Mouse (Mus musculus) retina, postnatal 1 day (tissue): ENCODE results near the gene Cdc42ep1.
"Not testable (repeated sequence)": the region's sequence is repeated elsewhere in the genome, so short reads cannot be mapped to it uniquely, and the experiment has no call there.

Experiments used
- DNase-seq: peaks from one replicate; pipeline ENCODE4 v3.0.0-alpha.2; 2012

Cdc42ep1 gene

DNA sequence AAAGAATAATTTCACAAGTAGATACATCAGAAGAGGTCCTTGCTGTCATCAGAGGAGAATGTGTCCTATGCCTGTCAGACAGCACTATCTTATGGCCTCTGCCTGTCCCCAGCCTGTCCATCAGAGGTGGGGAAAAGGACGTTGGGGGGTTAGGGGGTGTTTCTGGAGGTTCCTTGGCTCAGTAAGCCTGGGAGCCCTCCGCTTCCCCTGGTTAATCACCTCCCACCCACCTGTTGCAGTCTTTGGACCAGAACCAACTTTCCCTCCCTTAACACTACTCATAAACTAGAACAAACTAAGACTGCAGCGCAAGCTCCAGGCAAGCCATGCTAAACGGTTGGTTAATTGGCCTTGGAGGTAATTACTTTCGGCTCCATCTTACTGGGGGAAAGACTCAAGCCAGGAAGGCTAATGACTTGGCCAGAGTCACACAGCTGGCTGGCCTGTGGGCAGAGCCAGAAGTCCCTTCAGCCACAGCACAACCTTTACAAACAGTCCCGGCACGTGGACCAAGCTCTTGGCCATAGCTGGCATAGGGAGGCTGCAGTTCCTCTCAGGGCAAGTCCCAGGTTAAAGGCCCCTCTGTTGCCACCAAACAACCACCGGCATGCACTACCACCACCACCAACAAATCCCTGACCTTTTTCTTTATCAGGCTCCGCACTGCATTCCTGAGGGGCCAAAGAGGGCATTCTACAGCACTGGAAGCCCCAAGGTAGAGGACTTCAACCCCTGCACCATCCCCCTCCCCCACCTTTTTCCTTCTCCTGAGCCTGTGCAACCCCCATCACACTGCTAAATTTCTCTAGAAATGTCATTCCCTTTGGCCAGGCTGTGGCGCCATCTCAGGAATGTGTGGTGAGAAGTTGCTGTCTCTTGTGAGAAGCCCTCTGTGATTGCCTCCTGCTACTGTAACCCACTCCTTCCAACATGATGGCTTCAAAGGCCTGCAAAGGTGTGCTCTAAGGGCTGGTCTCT, 11.4 kb upstream of the Cdc42ep1 start:
- no peak for DNase-seq

DNA sequence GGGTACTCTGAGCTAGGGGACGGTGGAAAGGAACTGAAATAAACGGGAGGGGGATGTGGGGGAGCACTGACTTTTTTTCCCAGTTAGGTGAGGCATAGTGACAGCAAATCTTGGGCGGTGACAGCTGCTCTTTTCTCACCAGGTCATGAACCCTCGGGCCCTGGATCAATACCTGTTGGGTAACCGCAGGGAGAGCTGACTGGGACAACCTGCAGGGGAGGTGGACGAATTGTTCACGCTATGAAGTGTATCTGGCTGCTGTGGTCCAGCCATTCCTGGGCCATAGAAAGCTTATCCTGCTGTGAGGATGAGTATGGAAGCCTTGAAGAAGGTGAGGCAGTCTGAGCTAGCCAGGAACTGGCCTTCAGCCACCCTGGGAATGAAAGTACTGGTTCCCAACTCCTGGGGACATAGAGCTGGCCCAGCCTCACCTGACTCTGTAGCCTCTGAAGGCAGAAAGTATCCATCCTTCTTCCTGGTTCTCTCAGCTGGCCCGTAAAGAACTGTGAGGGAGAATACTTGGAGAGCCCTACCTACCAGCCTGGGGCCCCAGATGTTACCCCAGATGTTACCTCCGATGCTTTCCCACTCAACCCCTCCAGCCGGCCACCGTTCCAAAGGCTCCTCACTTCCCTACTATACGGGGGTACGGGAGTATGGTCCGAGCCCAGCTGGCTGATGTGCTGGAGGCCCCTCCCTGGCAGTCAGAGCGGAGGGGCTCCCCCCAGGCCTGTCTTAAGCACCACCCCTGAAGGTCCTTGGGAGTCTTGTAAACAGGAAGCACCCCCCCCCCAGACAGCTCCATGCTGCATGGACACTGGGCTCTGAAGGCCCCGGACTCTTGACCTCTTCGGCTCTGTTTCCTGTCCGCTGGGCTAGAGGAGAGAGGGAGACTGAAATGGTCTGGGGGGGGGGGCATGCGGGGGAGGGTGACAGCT, 10.4 kb upstream of the Cdc42ep1 start:
- no peak for DNase-seq

DNA sequence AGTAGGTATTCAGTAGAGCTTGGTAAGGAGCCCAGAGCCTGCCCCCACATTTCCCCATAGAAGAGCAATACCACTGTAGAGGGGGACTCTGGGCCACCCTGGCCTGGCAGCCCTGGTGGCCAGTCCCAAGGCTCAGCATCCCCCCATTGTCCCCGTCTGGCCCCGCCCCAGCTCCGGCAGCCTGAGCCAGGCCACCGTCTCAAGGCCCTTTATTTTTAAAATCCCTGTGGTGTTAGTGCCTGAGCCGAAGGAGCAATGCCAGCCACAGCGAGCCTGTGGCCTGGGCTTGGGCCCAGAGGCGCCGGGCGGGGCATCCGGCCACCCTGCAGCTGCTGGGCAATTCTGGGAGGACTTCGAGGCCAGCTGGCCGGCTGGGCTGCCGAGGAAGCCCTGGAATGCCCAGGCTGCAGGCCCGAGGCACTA, 9.7 kb upstream of the Cdc42ep1 start:
- peak; percentile 77 for DNase-seq

DNA sequence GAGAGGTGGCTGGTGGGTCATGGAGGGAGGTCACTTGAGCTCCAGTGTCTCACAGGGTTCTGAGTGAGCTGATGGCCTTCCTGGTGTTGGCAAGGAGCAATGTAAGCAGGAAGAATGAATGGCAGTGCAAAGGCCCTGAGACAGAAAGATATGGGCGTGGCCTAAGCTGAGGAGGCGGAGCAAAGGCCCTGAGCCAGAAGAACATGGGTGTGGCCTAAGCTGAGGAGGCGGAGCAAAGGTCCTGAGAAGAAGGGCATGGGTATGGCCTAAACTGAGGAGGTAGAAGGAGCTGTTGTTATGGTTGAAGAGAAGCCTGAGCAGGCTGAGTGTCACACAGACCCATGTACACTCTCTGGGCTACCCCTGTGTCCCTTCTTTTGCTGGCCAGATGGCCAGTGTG, 8.8 kb upstream of the Cdc42ep1 start:
- no peak for DNase-seq

DNA sequence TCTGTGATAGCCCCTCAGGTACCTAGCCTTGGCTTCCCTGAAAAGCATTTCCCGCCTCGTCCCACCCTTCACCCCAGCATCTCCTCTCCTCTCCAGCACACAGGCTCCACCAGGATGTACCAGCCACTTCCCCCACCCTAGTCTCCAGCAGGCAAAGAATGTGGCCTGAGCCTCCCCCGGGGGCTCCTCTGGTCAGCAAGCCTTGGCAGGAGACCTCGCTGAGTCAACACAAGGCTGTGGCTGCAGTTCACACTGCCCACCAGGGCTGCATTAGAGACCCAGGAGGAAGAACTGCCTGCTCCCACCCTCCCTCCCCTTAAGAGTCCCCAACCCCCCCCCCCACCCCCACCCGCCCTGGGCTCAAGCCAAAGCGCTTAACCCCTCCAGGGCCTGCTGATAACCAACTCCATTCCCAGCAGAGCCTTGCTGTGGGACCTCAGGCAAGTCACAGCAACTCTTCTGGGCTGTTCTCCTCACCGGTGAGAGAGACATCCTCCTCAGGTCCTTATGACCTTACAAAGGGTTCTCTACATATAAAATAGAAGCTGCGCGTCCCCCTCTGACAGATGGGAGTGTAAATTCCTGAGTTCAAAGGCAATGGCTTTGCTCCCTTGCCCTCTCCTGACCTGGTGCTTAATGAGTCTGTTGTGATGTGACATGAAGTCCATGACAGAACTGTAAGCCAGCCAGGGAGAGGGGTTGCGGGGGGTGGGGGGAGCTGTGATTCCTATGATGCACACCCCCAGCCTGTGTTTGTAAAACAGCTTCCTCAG, 8.0 kb upstream of the Cdc42ep1 start:
- no peak for DNase-seq

DNA sequence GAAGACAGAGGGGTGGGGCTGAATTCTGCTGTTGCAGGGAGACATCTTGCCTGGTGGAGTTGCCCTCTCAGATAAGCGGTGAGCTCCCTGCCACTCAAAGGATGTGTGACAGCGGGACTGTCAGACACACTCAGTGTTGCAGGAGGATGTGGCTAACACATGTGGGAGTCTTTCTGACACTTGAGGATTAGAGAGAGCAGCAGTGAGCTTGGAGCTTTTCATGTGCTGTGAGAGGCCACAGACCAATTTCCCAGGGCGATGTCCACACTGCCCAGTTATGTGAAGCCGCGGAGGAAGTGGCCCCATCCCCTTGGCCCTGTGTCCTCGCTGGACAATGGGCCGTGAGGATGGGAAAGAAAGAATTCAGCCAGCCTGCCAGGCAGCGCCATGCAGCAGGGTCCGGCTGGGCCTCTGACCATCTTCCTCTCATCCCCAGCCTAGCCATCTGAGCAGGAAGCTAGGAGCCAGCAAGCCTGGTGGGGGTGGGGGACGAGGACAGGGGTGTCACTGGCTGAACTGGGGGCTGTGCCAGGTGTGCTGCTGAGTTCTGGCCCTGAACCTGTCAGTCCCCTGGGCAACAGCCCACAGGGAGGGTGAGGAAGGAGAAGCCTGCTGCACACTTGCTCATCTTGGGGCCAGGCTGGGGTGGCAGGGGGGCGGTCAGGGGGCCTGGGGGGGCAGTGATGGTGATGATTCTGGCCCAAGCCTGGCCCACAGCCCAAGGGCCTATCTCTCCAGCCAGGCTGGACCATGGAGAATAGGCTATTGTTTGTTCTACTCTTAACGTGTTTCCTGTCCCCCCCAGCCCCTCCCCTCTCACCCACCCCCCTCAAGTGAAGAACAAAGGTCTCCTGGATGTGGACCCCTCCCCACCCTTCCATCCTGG, 7.0 kb upstream of the Cdc42ep1 start:
- peak; percentile 42 for DNase-seq

DNA sequence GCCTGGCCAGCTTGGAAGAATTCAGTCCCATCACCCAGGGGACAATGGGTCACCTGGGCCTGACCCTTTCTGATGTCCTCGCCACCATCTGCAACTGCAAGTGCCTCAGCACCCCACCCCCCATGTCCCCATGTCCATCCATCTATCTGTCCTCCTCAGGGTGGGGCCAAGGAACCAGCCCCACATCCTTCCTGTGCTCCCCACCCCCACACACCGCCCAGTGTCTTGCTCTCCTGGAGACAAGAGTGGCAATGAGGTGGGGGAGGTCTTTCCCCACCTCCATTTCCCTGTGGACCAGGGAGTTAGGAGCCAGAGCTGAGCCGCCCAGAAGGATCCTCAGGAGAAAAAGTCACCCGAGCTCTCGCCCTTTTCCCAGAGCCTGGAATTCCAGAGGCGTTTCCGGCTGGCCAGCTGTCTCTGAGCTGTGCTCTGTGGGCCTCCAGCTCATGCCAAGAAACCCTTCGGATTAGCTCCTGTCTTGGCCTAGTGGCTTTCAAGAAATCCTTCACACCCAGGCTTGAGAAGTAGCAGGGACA, 6.3 kb upstream of the Cdc42ep1 start:
- no peak for DNase-seq

DNA sequence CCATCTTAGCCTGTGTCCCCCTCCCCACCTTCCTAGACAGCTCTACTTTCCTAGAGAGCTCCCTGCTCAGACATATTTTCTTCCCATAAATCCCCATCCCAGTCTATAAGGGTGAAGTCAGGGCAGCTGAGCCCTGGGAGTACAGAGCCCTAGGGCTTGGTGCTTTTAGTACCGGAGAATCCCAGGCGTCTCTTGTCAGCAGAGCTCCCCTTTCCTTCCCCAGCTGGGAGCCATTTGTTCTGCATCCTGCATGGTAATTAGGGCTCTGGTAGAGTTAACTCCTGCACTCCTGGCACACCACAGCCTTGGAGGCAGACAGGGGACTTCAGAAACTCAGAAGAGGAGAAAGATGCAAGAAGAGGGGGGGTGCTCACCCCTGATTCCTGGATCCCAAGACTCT, 2.7 kb upstream of the Cdc42ep1 start:
- peak; percentile 62 for DNase-seq

DNA sequence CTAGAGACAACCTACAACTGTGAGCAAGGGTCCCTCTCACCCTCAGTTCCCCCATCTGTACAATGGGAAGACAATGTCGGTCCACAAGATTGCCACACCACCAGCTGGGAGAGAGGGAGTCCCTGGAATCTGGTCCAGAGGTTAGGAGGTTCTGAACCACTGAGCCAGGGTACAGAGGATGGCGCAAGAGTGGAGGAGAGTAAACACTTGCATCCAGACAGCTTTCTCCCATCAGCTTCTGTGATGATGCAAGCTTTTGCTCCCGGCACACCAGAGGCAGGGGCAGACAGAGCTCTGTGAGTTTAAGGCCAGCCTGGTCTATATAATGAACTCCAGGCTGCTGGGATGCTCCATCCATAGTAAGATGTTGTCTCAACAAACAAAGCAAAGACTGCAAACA, 2.2 kb upstream of the Cdc42ep1 start:
- DNase-seq = no peak

DNA sequence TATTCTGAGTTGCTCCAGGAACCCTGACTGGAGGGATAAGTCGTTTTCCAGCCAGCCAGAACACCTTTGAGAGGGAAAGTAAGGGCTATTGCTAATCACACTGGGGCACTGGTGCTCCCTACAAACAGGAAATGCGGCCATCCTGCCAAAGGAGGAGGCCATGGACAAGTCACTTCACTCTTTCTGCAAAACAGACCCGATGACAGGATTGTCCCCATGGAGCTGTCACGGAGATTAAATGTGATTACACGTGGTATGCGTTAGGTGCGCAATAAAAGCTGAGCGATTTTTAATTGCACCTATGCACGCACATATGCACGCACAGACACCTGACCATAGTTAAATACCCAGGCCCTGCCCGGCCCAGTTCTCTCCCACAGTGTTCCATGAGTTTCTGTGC, 1.7 kb upstream of the Cdc42ep1 start:
- no peak for DNase-seq

DNA sequence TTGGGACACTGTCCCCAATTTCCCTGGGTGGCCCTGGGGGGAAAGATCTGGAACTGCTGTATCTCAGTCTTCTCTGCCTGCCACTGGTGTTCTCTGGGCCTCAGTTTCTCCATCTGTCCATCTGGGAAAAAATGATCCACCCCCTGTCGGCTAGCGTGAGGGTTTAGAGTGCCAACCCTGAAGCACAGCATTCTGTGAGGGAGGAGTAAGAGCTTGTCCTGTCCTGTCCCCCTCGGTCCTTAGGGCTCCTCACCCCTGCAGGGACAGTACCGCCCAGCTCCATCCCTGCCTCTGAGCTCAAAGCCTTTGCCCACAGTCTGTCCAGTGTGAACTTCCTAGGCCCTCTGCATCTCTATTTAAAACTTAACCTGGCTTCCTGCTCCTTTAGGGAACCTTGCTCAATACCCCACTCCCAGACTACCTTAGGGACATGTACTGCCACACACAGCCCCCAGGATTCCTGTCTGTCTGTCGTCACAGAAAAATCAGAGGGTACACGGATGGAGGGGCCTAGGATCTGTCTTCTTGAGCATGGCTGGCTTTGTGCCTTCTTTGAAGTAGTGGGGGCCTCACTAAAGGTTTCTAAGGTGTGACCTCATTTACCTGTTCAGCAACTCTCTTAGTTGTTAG, 1.1 kb upstream of the Cdc42ep1 start:
- no peak for DNase-seq

DNA sequence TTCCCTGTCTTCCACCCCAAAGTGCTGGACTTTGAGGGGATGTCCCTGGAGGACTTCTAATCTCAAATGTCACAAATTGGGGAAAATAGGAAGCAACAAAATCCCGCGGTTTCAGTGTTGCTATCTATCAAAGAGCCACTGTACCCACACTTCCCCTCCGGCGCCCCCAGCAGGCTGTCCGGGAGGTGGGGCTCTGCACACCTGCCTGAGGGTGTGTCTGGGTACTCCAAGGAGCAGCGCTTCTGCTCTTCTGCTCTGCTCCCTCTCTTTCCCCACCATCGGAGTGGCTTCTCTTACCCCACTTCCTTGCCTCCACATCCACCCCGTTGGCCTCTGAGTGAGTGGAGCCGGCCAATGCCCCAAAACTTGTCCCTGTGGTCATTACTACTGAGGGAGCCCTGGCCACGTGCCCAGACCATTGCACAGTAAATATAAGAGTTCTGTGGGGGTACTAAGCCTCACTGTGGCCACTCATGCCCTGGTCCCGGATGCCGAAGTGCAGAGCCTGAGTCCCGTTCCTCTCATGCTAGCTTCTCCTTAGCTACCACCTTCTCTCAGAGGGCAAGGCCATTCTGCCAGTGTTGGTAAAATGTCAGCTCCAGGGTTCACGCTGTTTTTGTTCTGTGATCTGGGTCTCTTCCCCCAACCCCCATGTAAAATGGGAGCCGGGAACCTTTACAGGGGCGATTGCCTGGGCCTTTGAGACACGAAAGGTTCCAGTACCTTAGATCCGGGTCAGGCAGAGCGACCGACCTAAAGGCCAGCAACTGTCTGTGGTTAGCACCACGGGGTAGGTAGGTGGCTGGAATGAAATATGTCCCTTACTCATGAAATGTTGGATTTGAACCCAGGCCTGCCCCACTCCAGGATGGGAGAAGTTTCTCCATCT, 1.4 kb downstream of the Cdc42ep1 start:
- DNase-seq = no peak

DNA sequence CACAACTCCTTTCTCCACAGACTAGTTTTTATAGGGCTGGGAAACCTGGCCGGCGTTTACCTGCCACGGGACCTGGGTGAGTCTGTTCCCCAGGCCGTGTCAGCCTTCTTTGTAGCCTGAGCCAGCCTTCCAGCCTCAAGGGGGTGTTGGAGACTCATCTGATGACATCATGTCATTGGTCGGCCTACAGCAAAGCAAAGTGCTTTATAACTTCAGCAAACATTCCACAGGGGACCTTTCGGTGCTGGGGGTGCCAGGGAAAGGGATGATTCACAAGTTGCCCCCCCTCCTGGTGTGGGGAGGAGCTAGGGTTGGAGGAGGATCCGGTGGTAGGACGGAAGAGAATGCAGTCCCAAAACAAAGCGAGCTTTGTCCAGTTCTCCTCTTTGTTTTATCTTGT, 2.4 kb downstream of the Cdc42ep1 start:
- peak; percentile 64 for DNase-seq

DNA sequence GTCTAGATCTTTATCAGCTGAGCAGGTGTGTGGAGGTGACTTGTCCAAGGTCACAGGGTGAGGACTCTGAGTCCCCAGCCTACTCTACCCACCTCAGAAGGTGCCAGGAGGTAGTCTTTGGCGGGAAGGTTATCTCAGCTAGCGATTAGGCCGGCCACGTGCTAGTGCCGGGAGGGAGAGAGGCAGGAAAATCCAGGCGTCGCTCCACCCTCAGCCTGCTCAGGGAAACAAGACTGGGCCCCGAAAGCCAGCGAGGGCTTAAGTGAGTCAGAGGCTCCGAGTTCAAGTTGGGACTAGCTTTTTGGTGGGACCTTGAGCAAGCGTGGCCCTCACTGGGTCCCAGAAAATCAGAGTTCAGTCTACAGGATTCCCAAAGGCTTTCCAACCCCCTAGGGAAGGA, 2.9 kb downstream of the Cdc42ep1 start:
- DNase-seq = no peak

DNA sequence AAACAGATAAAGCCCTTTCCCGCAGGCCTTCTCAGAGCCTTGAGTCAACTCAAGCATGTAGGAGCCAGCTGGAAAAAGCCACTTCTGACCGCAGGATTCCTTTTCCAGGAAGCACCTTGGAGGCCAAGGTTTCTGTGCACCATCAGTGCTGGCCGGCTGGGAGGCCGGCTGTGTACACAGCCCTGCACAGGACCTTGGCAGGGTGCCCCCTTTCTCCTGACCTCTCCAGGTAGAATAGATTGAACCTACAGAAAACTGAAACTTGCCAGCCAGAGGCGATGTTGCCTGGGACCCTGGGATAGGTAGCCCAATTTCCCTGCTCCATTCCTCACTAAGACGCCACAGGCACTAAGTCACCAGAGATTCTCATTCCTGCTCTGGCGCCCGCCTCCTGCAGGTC, 3.4 kb downstream of the Cdc42ep1 start:
- no peak for DNase-seq

DNA sequence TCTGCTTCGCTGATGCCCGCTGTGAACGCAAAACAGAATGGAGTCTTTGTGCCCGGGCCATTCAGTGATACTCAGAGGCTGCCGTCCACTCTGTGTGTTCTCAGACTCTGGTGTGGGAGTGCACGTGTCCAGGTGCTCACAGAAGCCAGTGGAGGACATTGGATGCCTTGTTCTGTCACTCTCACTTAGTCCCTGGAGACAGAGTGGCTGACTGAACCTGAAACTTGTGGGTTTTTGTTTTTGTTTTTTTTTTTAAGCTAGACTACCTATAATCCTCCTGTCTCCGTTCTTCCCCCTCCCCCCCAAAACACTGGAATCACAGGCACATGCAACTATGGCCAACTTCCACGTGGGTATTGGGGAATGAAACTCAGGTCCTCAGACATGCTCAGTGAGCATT, 3.9 kb downstream of the Cdc42ep1 start:
- DNase-seq = no peak

DNA sequence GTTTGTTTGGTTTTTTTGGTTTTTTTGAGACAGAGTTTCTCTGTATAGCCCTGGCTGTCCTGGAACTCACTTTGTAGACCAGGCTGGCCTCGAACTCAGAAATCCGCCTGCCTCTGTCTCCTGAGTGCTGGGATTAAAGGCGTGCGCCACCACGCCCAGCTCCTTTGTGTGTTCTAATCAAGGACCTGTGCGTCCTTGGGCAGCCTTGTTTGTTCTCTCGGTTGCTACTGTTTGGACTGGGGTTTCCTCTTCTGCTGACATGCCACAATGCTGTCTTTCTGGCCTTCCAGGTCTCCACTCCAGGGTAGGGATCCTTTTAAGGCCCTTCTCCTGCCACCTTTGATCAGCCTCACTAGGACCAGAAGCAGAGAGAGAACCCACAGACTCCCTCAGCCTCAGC, 4.4 kb downstream of the Cdc42ep1 start:
- not testable (repeated sequence) for DNase-seq

DNA sequence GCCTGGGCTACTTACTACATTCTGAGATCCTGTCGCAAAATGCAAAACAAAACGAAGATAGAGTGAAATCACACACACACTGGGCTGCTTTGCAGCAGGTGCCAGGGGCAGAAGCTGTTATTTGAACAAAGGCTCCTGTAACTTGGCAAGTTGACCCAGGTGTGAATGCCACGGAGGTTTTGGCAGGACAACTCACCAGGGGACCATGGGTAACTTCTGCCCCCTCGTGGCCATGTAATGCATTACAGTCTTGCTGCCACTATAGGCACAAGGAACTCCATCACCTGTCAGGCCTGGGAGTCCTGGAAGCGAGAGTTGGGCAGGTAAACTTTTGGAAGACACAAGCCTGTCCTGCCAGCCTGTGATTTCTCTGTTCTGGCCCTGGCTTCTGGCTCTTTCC, 6.0 kb downstream of the Cdc42ep1 start:
- DNase-seq = peak; percentile 78

DNA sequence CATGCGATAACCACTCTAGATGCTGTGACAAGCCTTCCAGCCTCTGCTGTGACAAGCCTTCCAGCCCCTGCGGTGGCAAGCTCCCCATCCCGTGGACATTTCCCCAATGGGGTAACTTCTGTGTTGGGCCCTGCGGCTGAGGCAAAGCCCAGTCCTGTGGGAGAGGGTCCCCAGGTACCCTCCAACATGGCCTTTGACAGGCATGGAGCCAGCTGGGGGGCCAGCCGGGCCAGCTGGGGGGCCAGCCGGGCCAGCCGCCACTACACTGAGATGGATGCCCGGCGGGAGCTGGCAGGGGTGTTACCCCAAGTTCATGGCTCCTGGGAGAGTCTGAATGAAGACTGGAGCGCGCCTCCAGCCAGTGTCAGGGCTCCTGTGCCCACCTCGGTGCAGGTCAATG, 7.1 kb downstream of the Cdc42ep1 start:
- DNase-seq = no peak
